In the genomic region with DNA sequence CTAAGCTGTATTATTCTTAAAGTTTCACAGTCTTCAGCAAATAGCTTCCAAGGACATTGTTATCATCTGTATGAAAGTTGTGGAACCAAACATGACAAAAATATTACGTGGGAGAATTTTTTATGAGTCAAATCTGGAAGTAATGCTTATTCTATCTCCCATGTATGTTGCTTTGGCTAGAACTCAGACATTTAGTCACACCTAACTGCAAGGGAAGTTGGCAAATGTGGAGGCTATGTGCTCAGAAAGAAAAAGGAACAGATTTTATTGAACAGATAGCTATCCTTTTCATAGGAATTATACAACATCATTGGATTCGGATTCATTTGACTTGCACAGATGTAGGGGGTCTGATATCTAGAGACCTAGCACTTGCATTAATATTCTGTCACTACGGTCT, we compare ENCODE assay signal across 16 mouse cellular contexts.
DNase-seq lines count a peak whose midpoint lies in the region; ATAC-seq lines count a peak whose summit lies in the region.
"Had no signal": no experiment of that assay in that cellular context is flagged by ENCODE, and none has a peak within 500 bp of the region (broad histone marks: within the 10 kb centered on the region; RNA-seq: fewer than 3 reads in every experiment).

No protein-coding gene starts in this region.

- no peak for DNase-seq in frontal cortex, postnatal 14 days (ENCODE audit: low spot score in 2 of 2)
- DNase-seq in brain, adult 2 months (ENCODE audit: low read depth, low spot score) = peak; percentile 36
- peak; percentile 13 for DNase-seq in telencephalon, adult 2 months (ENCODE audit: low read depth, low spot score)
- DNase-seq in lung, postnatal 25 days (ENCODE audit: low spot score) = no peak
- DNase-seq: adrenal gland, adult 2 months; adrenal gland, postnatal 10 days; adrenal gland, postnatal 25 days; cerebellum, adult 11-12 months; cerebellum, adult 2 months; cerebellum, adult 9-10 months; cerebellum, postnatal 10 days; cerebellum, postnatal 25 days; forebrain, postnatal 0 days had no signal

- peak; percentile 70; the same call in 1 of the 2 replicates for ATAC-seq in frontal cortex, adult (ENCODE audit: low TSS enrichment)
- ATAC-seq: forebrain, embryonic 13.5 days; forebrain, embryonic 15.5 days; forebrain, postnatal 0 days had no signal

Comparison
In these comparisons a context has a peak if more than half of its experiments do, and no peak if none do; other contexts are left out.
1. DNase-seq: peak in brain, adult 2 months (single experiment) and telencephalon, adult 2 months (single experiment); none in frontal cortex, postnatal 14 days (0 of 2) and lung, postnatal 25 days (single experiment).